Mouse (Mus musculus) 416B (cell line): ENCODE measurements around the gene Creld2.
"Not testable (repeated sequence)": the region's sequence is repeated elsewhere in the genome, so short reads cannot be mapped to it uniquely, and the experiment has no call there.

Source experiments
- DNase-seq: peaks from one replicate; pipeline ENCODE4 v3.0.0; 2011; ENCODE audit warnings: low read depth

The Creld2 gene

GRCm38 (mm10) chr15:88819026-88819905 lies at the start of gene Creld2, which contains the start of gene Alg12:
Creld2 (plus strand) TSS chr15:88819646.
Alg12 (minus strand) TSS chr15:88819318.
- DNase-seq, result peak; percentile 99

- DNase-seq, result not testable (repeated sequence)
These were observed 44.8 kb upstream of the Creld2 start for GRCm38 (mm10) chr15:88774630-88775029.

- DNase-seq, result no peak
These were observed 27.2 kb upstream of the Creld2 start for GRCm38 (mm10) chr15:88792140-88792850.

- DNase-seq, result not testable (repeated sequence)
These were observed 24.7 kb upstream of the Creld2 start for GRCm38 (mm10) chr15:88794729-88795128.

- no peak for DNase-seq
These were observed 19.5 kb upstream of the Creld2 start for GRCm38 (mm10) chr15:88799950-88800371.

GRCm38 (mm10) chr15:88800921-88801354 lies 18.5 kb upstream of the Creld2 start:
- DNase-seq, result no peak

- DNase-seq, result no peak
These were observed 17.5 kb upstream of the Creld2 start for GRCm38 (mm10) chr15:88801903-88802302.

GRCm38 (mm10) chr15:88802348-88802747 lies 17.1 kb upstream of the Creld2 start:
- DNase-seq, result no peak

- DNase-seq, result no peak
These were observed 11.3 kb upstream of the Creld2 start for GRCm38 (mm10) chr15:88808121-88808520.

GRCm38 (mm10) chr15:88810369-88810768 lies 9.1 kb upstream of the Creld2 start:
- DNase-seq, result no peak

- DNase-seq, result no peak
These were observed 6.2 kb upstream of the Creld2 start for GRCm38 (mm10) chr15:88813262-88813661.

GRCm38 (mm10) chr15:88813873-88814272 lies 5.6 kb upstream of the Creld2 start:
- not testable (repeated sequence) for DNase-seq

- DNase-seq, result peak; percentile 69
These were observed 4.9 kb upstream of the Creld2 start for GRCm38 (mm10) chr15:88814411-88815047.

GRCm38 (mm10) chr15:88815196-88815700 lies 4.2 kb upstream of the Creld2 start:
- peak; percentile 95 for DNase-seq

GRCm38 (mm10) chr15:88819906-88820303 lies 459 bp downstream of the Creld2 start:
- peak; percentile 11 for DNase-seq

- DNase-seq, result no peak
These were observed 2.0 kb downstream of the Creld2 start for GRCm38 (mm10) chr15:88821403-88821802.

GRCm38 (mm10) chr15:88822513-88822912 lies 3.1 kb downstream of the Creld2 start:
- no peak for DNase-seq

GRCm38 (mm10) chr15:88823376-88823775 lies 3.9 kb downstream of the Creld2 start:
- DNase-seq, result no peak

- no peak for DNase-seq
These were observed 8.0 kb downstream of the Creld2 start for GRCm38 (mm10) chr15:88827466-88827865.

- DNase-seq, result peak; percentile 62
These were observed 8.7 kb downstream of the Creld2 start for GRCm38 (mm10) chr15:88827991-88828799.
